Mouse (Mus musculus): Measurements from ENCODE around the gene Plxnb1. TPM values are rescaled to one million over a fixed set of nuclear protein-coding genes. Genes with fewer than 3 reads are reported as not detected.

The Plxnb1 gene
- polyA plus RNA-seq, 1 experiment from 2014 or later = 3.0 TPM

DNA sequence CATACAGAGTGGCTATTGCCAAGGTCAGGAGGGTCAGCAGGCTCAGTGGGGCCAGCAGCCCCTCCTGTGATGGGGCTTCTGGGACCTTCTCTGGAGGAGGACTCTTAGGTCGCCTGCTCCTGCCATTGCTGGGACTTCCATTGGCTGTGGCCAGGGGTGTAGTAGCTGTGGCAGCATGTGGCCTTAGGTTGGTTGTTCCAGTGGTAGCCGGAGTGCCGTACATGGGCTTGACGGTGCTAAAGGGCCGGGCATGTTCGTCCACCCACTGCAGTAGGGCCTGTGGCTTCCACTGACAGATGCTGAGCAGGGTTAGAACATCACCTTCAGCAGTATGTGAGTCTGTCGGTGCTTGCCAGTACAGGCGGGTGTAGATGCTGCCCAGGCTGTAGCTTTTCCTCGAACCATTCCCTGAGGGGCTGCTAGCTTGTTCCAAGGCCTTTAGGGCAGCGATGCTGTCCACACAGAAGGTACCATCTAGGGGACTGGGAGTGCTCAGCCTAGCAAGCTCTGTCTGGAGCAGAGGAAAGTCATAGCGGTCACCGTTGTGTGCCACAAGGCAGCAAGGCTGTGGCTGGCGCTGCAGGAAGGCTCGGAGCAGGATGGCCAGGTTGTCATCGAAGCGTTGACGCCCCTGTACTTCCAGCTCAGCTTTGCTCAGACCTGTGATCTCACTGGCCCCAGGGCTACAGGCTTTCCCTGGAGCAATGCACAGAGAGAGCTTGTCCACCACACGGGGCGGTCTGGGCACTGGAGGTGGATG is 37.0 kb upstream of the Plxnb1 start:
- H3K27me3 ChIP-seq (ENCODE audit: control insufficient read depth, insufficient read depth, low read length) = no peaks in the 10 kb centered on the region
- H3K9ac ChIP-seq (ENCODE audit: low read length) = peak overlapping the region; percentile 65
- peaks cover 19% of the 10 kb centered on the region for H3K36me3 ChIP-seq (ENCODE audit: control insufficient read depth, insufficient read depth, low read length)
- TF ChIP-seq CTCF (IDR thresholded peaks at IDR 0.05; ENCODE audit: low read depth) = no peak
- TF ChIP-seq EP300 (optimal IDR thresholded peaks at IDR 0.05) = no peak
- 0 out of 2 replicates have a peak, but pooled peaks cover 6% of the 10 kb centered on the region for H3K4me1 ChIP-seq (replicated peaks; ENCODE audit: control insufficient read depth, insufficient read depth)
- WGBS = 88% methylated on average over 19 of the region's 19 CpGs
- no peak for ATAC-seq (ENCODE audit: low FRiP score, low TSS enrichment)
- peak overlapping the region; percentile 93 for H3K27ac ChIP-seq (replicated peaks)
- H3K4me3 ChIP-seq (ENCODE audit: low read depth, low read length) = peak overlapping the region; percentile 42
- peak overlapping the region; percentile 50 for H3K4me2 ChIP-seq (replicated peaks; ENCODE audit: low read depth)
- H3K9me3 ChIP-seq (ENCODE audit: control insufficient read depth, low read length) = no peaks in the 10 kb centered on the region
- no peak for DNase-seq (ENCODE audit: low spot score)

- TF ChIP-seq EP300 (optimal IDR thresholded peaks at IDR 0.05) (peak; percentile 65), CTCF (IDR thresholded peaks at IDR 0.05; ENCODE audit: low read depth) (peak; percentile 99)
- Histone ChIP-seq H3K36me3 (ENCODE audit: control insufficient read depth, insufficient read depth, low read length) (peaks cover 23% of the 10 kb centered on the region), H3K27ac (replicated peaks) (peak within 1 kb of the TSS; percentile 93), H3K4me3 (ENCODE audit: low read depth, low read length) (peak within 1 kb of the TSS; percentile 42), H3K9me3 (ENCODE audit: control insufficient read depth, low read length) (no peaks in the 10 kb centered on the region), H3K4me2 (replicated peaks; ENCODE audit: low read depth) (peak within 1 kb of the TSS; percentile 50), H3K9ac (ENCODE audit: low read length) (peak within 1 kb of the TSS; percentile 65), H3K4me1 (replicated peaks; ENCODE audit: control insufficient read depth, insufficient read depth) (0 out of 2 replicates have a peak, but pooled peaks cover 6% of the 10 kb centered on the region), H3K27me3 (ENCODE audit: control insufficient read depth, insufficient read depth, low read length) (no peaks in the 10 kb centered on the region)
- DNase-seq (ENCODE audit: low spot score) (peak; percentile 91), ATAC-seq (ENCODE audit: low FRiP score, low TSS enrichment) (peak; percentile 92)
- under 1% methylated on average over 15 of the region's 15 CpGs for WGBS
Observed at GRCm38 (mm10) chr9:109059136-109059903, 35.9 kb upstream of the Plxnb1 start, which contains the start of gene Trex1. Gene Trex1, minus strand, starts transcription at chr9:109059734.

GRCm38 (mm10) chr9:109060184-109060897 is 34.8 kb upstream of the Plxnb1 start:
- ATAC-seq (ENCODE audit: low FRiP score, low TSS enrichment) = no peak
- H3K9ac ChIP-seq (ENCODE audit: low read length) = no peak overlapping the region; the same call in 1 of the 2 replicates

DNA sequence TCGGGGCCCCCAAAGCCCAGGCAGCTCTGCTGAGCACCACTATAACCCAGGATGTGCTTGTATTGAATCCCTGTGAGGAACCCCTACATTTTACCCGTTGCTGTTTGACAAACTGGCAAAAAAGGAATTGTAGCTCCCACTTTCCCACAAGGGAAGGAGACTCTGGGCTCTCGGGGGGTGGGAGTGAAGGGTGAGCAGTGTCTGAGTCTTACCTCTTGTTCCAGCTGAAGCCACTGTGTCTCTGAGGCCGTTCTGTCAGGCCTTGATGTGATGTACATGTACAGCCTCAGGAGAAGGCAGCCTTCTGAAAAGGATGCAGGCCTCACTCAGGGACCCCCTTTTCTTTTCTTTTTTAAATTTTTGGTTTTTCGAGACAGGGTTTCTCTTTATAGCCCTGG is 34.3 kb upstream of the Plxnb1 start:
- TF ChIP-seq CTCF (IDR thresholded peaks at IDR 0.05; ENCODE audit: low read depth) (no peak), EP300 (optimal IDR thresholded peaks at IDR 0.05) (no peak)
- DNase-seq (ENCODE audit: low spot score) = no peak
- 82% methylated on average over 5 of the region's 5 CpGs for WGBS
- Histone ChIP-seq H3K4me2 (replicated peaks; ENCODE audit: low read depth) (no peak overlapping the region), H3K4me1 (replicated peaks; ENCODE audit: control insufficient read depth, insufficient read depth) (0 out of 2 replicates have a peak, but pooled peaks cover 4% of the 10 kb centered on the region), H3K9me3 (ENCODE audit: control insufficient read depth, low read length) (no peaks in the 10 kb centered on the region), H3K9ac (ENCODE audit: low read length) (no peak overlapping the region), H3K36me3 (ENCODE audit: control insufficient read depth, insufficient read depth, low read length) (peaks cover 35% of the 10 kb centered on the region), H3K4me3 (ENCODE audit: low read depth, low read length) (no peak overlapping the region), H3K27ac (replicated peaks) (no peak overlapping the region), H3K27me3 (ENCODE audit: control insufficient read depth, insufficient read depth, low read length) (no peaks in the 10 kb centered on the region)
- ATAC-seq (ENCODE audit: low FRiP score, low TSS enrichment) = no peak

More at GRCm38 (mm10) chr9:109060184-109060897, 34.8 kb upstream of the Plxnb1 start:
- Histone ChIP-seq H3K4me2 (replicated peaks; ENCODE audit: low read depth) (no peak overlapping the region), H3K27me3 (ENCODE audit: control insufficient read depth, insufficient read depth, low read length) (no peaks in the 10 kb centered on the region), H3K36me3 (ENCODE audit: control insufficient read depth, insufficient read depth, low read length) (peaks cover 32% of the 10 kb centered on the region), H3K27ac (replicated peaks) (peak overlapping the region; percentile 93), H3K4me3 (ENCODE audit: low read depth, low read length) (no peak overlapping the region), H3K9me3 (ENCODE audit: control insufficient read depth, low read length) (no peaks in the 10 kb centered on the region), H3K4me1 (replicated peaks; ENCODE audit: control insufficient read depth, insufficient read depth) (0 out of 2 replicates have a peak, but pooled peaks cover 4% of the 10 kb centered on the region)
- no peak for DNase-seq (ENCODE audit: low spot score)
- 89% methylated on average over 16 of the region's 16 CpGs for WGBS
- TF ChIP-seq CTCF (IDR thresholded peaks at IDR 0.05; ENCODE audit: low read depth) (no peak), EP300 (optimal IDR thresholded peaks at IDR 0.05) (no peak)

GRCm38 (mm10) chr9:109068095-109068735 is 27.0 kb upstream of the Plxnb1 start:
- no peak overlapping the region for H3K27ac ChIP-seq (replicated peaks)
- peaks cover 4% of the 10 kb centered on the region; the same call in 1 of the 2 replicates for H3K4me1 ChIP-seq (replicated peaks; ENCODE audit: control insufficient read depth, insufficient read depth)
- TF ChIP-seq EP300 (optimal IDR thresholded peaks at IDR 0.05) (no peak), CTCF (IDR thresholded peaks at IDR 0.05; ENCODE audit: low read depth) (peak; percentile 50)
- ATAC-seq (ENCODE audit: low FRiP score, low TSS enrichment) (no peak), DNase-seq (ENCODE audit: low spot score) (no peak)
- H3K36me3 ChIP-seq (ENCODE audit: control insufficient read depth, insufficient read depth, low read length) = peaks cover 39% of the 10 kb centered on the region
- H3K4me2 ChIP-seq (replicated peaks; ENCODE audit: low read depth) = no peak overlapping the region
- no peaks in the 10 kb centered on the region for H3K27me3 ChIP-seq (ENCODE audit: control insufficient read depth, insufficient read depth, low read length)
- WGBS = 95% methylated on average over 3 of the region's 3 CpGs
- no peak overlapping the region for H3K9ac ChIP-seq (ENCODE audit: low read length)
- H3K4me3 ChIP-seq (ENCODE audit: low read depth, low read length) = no peak overlapping the region
- no peaks in the 10 kb centered on the region for H3K9me3 ChIP-seq (ENCODE audit: control insufficient read depth, low read length)
